Mouse (Mus musculus) megakaryocyte progenitor cell, adult 5-6 weeks (primary cell): Measurements from ENCODE around the gene Fn1. TPM values are rescaled to one million over a fixed set of nuclear protein-coding genes. Genes with fewer than 3 reads are reported as not detected.

Experiments
- ATAC-seq: replicated peaks from 2 replicates; pipeline ENCODE4 v1.8.0; 2016; ENCODE audit warnings: mild to moderate bottlenecking, moderate TSS enrichment, inconsistent platforms; ENCODE audit not compliant: poor library complexity
- total RNA-seq, 2 experiments: library from RNA; stranded (forward) in 1 of 2; stranded (reverse) in 1 of 2; fragments of 157-497, 149-512 nt in 1 of 2; fragments of 200-1000 nt in 1 of 2; gene quantifications; 2 replicates each; pipeline versions ENCODE4 v1.2.3 to v1.2.4; 2015 to 2017

Gene Fn1
- total RNA-seq, 2 experiments from 2014 or later, result 7.9 to 11.5 TPM

- no peak for ATAC-seq
Observed at GRCm38 (mm10) chr1:71609057-71609775, 43.8 kb downstream of the Fn1 start.

DNA sequence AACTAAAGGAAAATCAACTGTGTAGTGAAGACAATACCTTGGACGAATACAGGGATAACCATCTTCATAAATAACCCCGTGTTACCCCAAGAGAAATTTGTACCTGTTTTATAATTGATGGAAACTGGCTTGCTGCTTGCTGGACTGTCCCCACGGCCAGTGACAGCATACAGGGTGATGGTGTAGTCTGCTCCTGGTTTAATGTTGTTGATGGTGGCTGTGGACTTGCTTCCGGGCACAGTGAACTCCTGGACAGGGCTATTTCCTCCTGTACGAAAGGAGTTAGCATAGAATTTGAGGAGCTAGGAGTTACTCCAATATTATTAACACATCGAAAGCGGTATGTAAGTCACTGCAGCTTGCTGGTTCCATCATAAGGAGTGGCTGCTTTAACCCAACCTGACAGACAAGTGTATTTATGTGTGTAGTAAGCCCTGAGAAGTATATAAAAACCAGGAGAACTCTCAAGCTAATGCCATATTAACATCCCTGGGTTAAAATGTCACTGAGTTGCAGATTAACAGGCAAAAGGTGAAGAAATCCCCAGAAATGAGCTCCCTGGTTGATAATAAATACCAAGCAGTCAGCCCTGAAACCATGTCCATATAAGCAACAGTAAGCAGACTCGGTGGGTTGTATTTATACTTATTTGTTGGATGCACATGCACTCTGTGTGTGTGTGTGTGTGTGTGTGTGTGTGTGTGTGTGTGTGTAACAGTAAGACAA, 46.2 kb downstream of the Fn1 start:
- ATAC-seq, result no peak

DNA sequence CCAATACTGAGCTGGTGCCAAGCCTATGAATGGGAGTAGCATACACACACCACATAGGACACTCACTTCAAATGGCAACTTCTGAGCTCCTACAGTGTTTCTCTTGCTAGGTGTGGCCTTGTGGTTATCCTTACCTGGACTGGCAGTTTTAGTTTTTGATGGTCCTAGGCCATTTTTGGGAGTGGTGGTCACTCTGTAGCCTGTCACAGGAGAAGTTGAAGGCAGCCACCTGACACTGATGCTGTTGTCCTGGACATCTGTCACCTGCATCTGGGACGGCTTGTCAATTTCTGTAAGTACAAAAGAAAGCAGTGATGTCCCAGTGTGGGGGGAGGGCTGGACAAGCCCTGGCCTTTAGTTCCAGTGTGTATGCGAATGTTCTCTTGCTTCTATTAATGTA, 47.2 kb downstream of the Fn1 start:
- ATAC-seq, result no peak

DNA sequence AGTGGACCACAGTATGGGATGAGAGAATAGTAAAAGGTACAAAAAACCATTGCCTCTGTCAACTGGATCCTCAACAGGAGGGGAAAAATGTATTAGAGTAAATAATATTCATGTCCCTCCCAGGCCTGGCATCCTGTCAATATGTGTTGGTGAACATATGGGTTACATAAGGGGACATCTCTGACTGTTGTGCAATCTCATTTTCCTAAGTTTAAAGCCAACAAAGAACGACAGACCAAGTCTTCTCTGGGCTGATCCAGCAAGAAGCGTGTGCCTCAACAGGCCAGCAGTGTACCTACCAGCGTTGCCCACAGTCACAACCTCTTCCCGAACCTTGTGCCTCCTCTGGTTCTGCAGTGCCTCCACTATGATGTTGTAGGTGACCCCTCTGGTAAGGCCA, 57.6 kb downstream of the Fn1 start:
- no peak for ATAC-seq

GRCm38 (mm10) chr1:71594268-71594667, 58.7 kb downstream of the Fn1 start:
- ATAC-seq, result peak; percentile 39

- no peak for ATAC-seq
Observed at GRCm38 (mm10) chr1:71593184-71593583, 59.8 kb downstream of the Fn1 start.

DNA sequence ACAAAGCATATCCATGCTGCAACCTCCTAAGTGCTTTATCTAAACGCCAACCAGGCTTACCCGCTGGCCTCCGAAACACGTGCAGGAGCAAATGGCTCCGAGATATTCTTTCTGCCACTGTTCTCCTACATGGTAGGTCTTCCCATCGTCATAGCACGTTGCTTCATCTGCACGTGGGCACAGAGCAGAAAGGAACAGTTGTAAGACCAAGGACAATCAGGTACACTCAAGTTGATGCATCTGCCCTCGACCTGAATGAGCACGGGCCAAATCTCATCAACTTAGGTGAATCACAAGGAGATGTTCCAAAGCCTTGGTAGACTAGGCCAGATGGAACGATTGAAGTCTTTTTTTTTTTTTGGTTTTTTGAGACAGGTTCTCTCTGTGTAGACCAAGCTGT, 63.0 kb downstream of the Fn1 start:
- no peak for ATAC-seq

DNA sequence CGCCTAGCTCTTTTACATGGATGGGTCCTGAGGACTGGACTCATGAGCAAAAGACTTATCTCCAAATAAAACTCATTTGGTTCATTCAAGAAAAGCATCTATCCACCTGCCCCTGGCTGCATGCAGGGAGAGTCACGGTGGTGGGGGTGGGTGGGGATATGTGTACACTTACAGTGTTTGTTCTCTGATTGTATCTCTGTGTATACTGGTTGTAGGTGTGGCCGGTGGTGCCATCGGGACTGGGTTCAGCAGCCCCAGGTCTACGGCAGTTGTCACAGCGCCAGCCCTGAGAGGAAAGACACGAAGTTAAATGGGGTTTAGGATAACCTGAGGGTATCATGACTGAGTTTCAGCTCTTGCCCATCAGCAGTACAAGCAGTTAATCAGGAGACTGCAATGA, 66.3 kb downstream of the Fn1 start:
- ATAC-seq, result no peak

DNA sequence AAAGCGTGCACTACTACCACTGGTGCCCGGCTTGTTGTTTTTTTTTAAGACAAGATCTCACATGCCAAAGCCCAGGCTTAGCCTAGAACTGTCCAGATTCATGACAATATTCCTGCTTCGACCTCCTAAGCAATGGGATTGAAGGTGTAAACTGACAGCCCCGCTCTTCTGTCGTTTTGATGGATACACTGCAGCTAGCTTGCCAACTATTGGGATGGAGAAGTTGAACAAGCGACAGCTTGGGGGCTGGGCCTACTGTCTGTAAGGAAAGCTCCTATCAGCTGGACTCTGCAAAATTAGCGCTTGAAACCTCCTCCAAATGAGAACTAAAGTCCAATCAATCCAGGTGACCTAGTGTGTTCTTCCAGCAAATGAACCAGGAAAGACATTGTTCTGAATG, 69.1 kb downstream of the Fn1 start:
- no peak for ATAC-seq

DNA sequence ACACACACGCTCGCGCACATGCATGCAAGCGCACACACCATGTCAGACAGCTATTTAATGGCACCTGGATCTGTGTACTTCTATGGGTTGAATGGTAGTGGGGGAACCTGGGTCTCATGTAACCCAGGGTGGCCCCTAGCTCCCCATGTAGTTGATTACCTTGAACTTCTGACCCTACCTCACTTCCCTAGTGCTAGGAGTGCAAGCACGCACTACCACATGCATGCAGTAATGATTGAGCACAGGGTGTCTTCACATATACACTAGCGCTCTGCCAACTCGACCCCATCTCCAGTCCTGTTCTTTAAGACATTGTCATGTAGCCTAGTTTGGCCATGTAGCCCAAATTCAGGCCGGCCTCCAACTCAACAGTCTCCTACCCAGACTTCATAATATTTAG, 69.7 kb downstream of the Fn1 start:
- no peak for ATAC-seq

- no peak for ATAC-seq
Observed at GRCm38 (mm10) chr1:71580408-71580807, 72.6 kb downstream of the Fn1 start.

GRCm38 (mm10) chr1:71579526-71579925, 73.5 kb downstream of the Fn1 start:
- no peak for ATAC-seq

DNA sequence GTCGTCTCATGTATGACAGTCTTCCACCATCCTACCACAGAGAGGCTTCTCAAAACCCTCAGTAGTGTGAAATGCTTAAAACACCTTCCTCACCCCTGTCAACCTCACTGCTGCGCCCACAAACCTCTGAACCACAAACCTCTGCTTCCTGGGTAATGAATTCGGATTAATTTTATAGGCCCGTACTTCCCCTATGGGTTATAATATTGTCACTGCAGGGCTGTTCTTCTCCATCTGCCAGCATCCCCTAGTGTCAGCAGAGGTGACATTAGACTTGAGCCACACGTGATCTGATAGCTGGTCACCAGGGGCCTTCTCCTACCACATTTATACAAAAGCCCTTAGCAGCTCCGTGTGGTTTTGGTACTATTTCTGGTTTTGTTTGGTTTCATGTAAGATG, 76.2 kb downstream of the Fn1 start:
- no peak; the same call in 1 of the 2 replicates for ATAC-seq

GRCm38 (mm10) chr1:71575987-71576386, 77.0 kb downstream of the Fn1 start:
- ATAC-seq, result no peak; the same call in 1 of the 2 replicates

DNA sequence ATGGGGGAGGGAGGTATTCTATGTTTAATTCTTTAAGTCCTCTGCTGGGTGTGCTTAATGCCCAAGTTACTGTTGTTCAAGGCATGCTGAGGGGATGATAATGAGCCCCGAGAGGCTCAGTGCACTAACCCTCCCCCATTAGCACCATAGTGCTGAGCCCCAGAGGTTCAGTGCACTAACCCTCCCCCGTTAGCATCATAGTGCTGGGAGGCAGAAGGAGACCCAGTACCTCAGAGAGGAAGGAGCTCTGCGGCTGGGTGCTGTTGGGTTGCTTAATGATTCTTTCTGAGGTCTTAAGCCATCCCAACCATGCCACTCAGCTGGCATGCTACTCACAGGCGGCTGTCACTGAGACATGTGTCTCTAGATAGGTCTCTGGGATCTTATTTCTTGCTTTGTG, 82.9 kb downstream of the Fn1 start:
- ATAC-seq, result peak; percentile 20; the same call in 1 of the 2 replicates

- ATAC-seq, result peak; percentile 74
Observed at GRCm38 (mm10) chr1:71567884-71568605, 85.0 kb downstream of the Fn1 start.

DNA sequence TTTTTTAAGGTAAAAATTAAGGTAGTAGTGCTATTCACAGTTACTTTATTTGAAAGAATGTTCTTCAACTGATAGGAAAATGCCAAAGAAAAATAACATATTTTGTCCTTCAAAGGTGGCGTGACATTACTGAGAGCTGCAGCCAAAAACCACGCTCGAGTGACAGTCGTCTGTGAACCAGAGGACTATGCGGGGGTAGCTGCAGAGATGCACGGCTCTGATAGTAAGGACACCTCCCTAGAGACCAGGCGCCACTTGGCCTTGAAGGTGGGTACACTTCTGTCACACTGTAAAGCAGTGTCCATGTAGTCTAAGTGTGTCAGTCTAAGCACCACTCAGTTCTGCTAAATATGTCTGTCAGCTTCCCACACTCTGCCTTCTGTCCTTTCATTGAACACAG, 88.7 kb downstream of the Fn1 start:
- ATAC-seq, result no peak

DNA sequence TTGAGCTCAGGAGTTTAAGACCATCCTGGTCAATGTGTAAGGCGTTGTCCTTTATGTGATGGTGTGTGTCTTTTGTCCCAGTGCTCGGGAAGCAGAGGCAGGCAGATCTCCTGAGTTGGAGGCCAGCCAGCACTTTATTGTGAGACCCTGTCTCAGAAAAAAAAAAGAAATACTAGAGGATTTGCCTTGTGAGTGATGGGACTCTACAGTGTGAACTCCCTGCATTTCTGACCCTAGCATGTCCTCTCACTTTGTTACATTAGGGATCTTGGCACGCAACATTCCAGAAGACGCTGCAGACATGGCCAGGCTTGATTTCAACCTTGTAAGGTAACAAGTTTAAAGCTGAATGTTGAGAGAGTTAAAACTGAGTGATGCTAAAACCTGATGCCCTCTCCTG, 92.4 kb downstream of the Fn1 start:
- no peak for ATAC-seq

DNA sequence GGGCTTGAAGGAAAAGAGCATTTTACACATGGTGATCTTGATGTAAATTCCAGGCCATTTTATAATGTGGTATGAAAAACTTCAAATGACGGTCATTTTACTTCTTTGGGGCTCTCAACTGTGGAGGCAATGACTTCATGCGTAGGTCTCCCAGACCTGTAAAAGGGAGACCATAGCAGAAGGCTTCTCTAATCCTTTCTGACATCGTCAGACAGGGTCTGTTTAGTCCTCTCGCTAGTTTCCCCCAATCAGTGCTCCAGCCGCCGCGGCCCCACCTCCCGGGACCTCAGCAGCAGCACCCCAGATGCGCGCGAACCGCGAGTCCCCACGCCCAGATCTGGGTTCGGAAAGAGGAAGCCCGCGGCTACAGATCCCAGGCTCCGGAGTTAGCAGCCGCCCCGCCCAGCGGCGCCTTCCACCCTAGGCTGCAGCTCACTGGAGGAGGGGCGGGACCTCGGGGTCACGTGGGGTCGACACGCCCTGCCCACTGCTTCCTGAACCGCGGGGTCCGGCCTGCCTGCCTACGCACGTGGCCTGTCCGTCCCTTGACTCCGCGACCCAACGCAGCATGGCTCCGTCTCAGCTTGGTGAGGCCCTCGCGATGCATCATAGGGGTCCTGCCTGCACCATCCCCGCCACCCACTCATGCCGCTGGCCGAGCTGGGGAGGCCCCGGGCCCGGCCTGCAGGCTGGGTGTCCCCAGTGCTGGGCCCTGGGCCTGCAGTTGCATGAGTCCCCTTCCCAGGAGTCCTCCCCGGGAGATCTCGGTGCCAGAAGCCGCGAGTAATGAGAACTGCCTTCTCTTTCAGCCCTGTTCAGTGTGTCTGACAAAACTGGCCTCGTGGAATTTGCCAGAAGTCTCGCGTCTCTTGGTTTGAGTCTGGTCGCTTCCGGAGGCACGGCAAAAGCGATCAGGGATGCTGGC, 96.0 kb downstream of the Fn1 start, which contains the start of gene Atic:
Gene Atic, plus strand, starts transcription at position 463 of the 925 bp plus-strand sequence.
- ATAC-seq, result peak; percentile 96

DNA sequence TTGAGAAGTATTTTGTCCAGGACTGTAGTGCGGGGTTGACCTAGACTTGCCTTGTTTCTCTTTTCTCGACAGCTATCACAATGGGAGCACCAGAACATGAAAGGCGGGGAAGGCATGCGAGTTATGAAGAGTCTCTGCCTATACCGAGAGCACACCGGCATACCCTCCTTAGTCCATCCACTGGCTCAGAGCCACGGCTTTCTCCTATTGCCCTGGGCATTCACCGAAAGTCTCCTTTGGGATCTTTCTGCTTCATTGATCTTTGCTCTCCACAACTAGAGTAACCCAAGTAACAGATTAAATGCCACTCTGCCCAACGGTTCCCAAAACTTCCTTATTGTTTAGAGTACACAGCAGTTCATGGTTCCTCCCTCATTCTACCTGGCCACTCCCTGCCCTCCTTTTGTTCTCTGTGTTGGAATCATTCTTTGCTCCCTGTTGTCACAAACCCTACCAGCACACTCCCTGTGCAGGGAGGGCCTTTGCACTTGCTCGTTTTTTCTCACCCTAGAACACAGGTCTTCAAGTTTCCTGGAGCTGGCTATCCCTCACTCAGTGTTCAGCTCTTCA, 102.3 kb downstream of the Fn1 start:
- no peak for ATAC-seq
